In the genomic region with DNA sequence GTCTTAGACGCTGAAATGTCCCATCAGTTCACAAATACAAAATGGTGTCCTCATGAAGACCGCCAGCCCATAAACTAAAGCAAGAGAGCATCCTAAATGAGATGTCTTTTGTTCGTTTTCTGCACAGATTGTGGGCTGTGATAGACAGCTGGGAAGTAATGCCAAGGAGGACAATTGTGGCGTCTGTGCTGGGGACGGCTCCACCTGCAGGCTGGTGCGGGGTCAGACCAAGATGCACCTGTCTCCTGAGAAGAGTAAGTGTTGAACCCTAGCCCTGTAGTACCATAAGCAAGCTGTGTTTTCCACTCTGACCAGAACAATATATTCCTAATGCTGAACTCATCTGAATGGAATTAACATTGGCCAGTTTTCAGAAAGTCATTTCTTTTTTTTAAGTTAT, we compare ENCODE assay signal across 20 mouse cellular contexts.
DNase-seq lines count a peak whose midpoint lies in the region; ATAC-seq and TF ChIP-seq lines count a peak whose summit lies in the region.
"Had no signal": no experiment of that assay in that cellular context is flagged by ENCODE, and none has a peak within 500 bp of the region (broad histone marks: within the 10 kb centered on the region; RNA-seq: fewer than 3 reads in every experiment).

No protein-coding gene starts in this region.

- peak; percentile 15; the same call in 1 of the 2 replicates for TF ChIP-seq CTCF in intestine, postnatal 0 days (IDR thresholded peaks at IDR 0.05; ENCODE audit: low read depth)
- peak in 1 of 2 experiments; percentile 51; a peak in 2 of 4 replicates for TF ChIP-seq CTCF in CH12.LX (conservative IDR thresholded peaks at IDR 0.05 in 1 of 2, IDR thresholded peaks at IDR 0.05 in 1 of 2; ENCODE audit: low read depth in 2 of 2, low read length in 2 of 2)

- H3K9me3 ChIP-seq in intestine, postnatal 0 days (ENCODE audit: control insufficient read depth): no peaks in the 10 kb centered on the region
- H3K9me3 ChIP-seq in intestine, embryonic 16.5 days (ENCODE audit: control insufficient read depth, low read length): no peaks in the 10 kb centered on the region
- H3K9me3 ChIP-seq in CH12.LX (replicated peaks; ENCODE audit: low read length): no peaks in the 10 kb centered on the region
- H3K9me3 ChIP-seq in midbrain, embryonic 15.5 days: no peaks in the 10 kb centered on the region
- H3K9me3 ChIP-seq: embryonic facial prominence, embryonic 15.5 days; liver, embryonic 13.5 days; megakaryocyte, embryonic 14.5 days; midbrain, embryonic 13.5 days had no signal

- DNase-seq in lung, postnatal 36 days: peak; percentile 11
- no peak for DNase-seq in lung, postnatal 4 days
- no peak for DNase-seq in CH12.LX (ENCODE audit: extremely low read depth)
- DNase-seq in ZHBTc4 (ENCODE audit: low read depth, low spot score): peak; percentile 6
- DNase-seq: adrenal gland, postnatal 14 days; cerebellum, adult 9-10 months; heart, postnatal 4 days; kidney, adult 9 months; layer of hippocampus, adult 9-11 months; liver, embryonic 13.5 days; lung, postnatal 14 days; right cerebral cortex, postnatal 14 days had no signal

- no peaks in the 10 kb centered on the region for H3K36me3 ChIP-seq in intestine, postnatal 0 days (ENCODE audit: control insufficient read depth, insufficient read depth)
- no peaks in the 10 kb centered on the region for H3K36me3 ChIP-seq in intestine, embryonic 16.5 days (ENCODE audit: control insufficient read depth, insufficient read depth, low read length)
- H3K36me3 ChIP-seq in CH12.LX (replicated peaks in 1 of 2; ENCODE audit: control insufficient read depth in 1 of 2, insufficient read depth in 1 of 2, low read length in 1 of 2): no peaks in the 10 kb centered on the region
- H3K36me3 ChIP-seq in midbrain, embryonic 15.5 days (replicated peaks): no peaks in the 10 kb centered on the region
- H3K36me3 ChIP-seq: embryonic facial prominence, embryonic 15.5 days; liver, embryonic 13.5 days; midbrain, embryonic 13.5 days had no signal

- no peak for ATAC-seq in intestine, postnatal 0 days
- ATAC-seq in intestine, embryonic 16.5 days: no peak
- ATAC-seq in midbrain, embryonic 15.5 days (replicated peaks): no peak
- ATAC-seq: activated CD4-positive, CD25-positive, alpha-beta regulatory T cell, adult 4 months; midbrain, embryonic 13.5 days had no signal

- no peak for TF ChIP-seq POLR2A in CH12.LX (IDR thresholded peaks at IDR 0.05; ENCODE audit: low read depth, low read length)

- no peak overlapping the region for H3K27ac ChIP-seq in intestine, postnatal 0 days (ENCODE audit: low read depth, low read length)
- no peak overlapping the region for H3K27ac ChIP-seq in intestine, embryonic 16.5 days (ENCODE audit: low read length)
- no peak overlapping the region for H3K27ac ChIP-seq in CH12.LX (ENCODE audit: insufficient read depth, low read depth)
- no peak overlapping the region for H3K27ac ChIP-seq in midbrain, embryonic 15.5 days
- H3K27ac ChIP-seq: embryonic facial prominence, embryonic 15.5 days; hindbrain, embryonic 14.5 days; liver, embryonic 13.5 days; midbrain, embryonic 13.5 days had no signal

- dilution Hi-C loops in CH12.LX (cut with MboI; ENCODE audit: extremely low pct_ligation_motif_present, extremely low pct_unique_long_range_greater_than_20kb, low sequenced_read_pairs): no loop called here

- in situ Hi-C loops in CH12.LX (cut with MboI; ENCODE audit: low pct_ligation_motif_present, low pct_unique_long_range_greater_than_20kb, low sequenced_read_pairs): no loop called here

- no peaks in the 10 kb centered on the region for H3K27me3 ChIP-seq in intestine, postnatal 0 days (replicated peaks; ENCODE audit: control insufficient read depth, insufficient read depth, low read length)
- no peaks in the 10 kb centered on the region for H3K27me3 ChIP-seq in intestine, embryonic 16.5 days (replicated peaks; ENCODE audit: control insufficient read depth, insufficient read depth, low read length)
- peaks cover 1% of the 10 kb centered on the region for H3K27me3 ChIP-seq in CH12.LX (replicated peaks)
- H3K27me3 ChIP-seq in midbrain, embryonic 15.5 days (replicated peaks): no peaks in the 10 kb centered on the region
- H3K27me3 ChIP-seq: embryonic facial prominence, embryonic 15.5 days; liver, embryonic 13.5 days; megakaryocyte, embryonic 14.5 days; midbrain, embryonic 13.5 days had no signal

- TF ChIP-seq EP300 in CH12.LX (IDR thresholded peaks at IDR 0.05; ENCODE audit: low read length): no peak

- no peaks in the 10 kb centered on the region for H3K79me2 ChIP-seq in CH12.LX (replicated peaks; ENCODE audit: control insufficient read depth, extremely low read depth, insufficient read depth, poor library complexity, severe bottlenecking)

- no peaks in the 10 kb centered on the region for H3K4me1 ChIP-seq in intestine, postnatal 0 days (replicated peaks; ENCODE audit: control insufficient read depth, insufficient read depth, low read length)
- H3K4me1 ChIP-seq in intestine, embryonic 16.5 days (ENCODE audit: control insufficient read depth, insufficient read depth, low read length): no peaks in the 10 kb centered on the region
- H3K4me1 ChIP-seq in CH12.LX (ENCODE audit: control insufficient read depth in 1 of 2, insufficient read depth in 2 of 2): no peaks in the 10 kb centered on the region
- H3K4me1 ChIP-seq in midbrain, embryonic 15.5 days: no peaks in the 10 kb centered on the region
- H3K4me1 ChIP-seq: embryonic facial prominence, embryonic 15.5 days; liver, embryonic 13.5 days; megakaryocyte, embryonic 14.5 days; midbrain, embryonic 13.5 days had no signal

- WGBS in intestine, postnatal 0 days: 61% methylated on average over 6 of the region's 6 CpGs
- 68% methylated on average over 6 of the region's 6 CpGs for WGBS in intestine, embryonic 16.5 days
- 59% methylated on average over 6 of the region's 6 CpGs for WGBS in midbrain, embryonic 15.5 days

- H3K4me3 ChIP-seq in intestine, postnatal 0 days (ENCODE audit: low read depth, low read length): no peak overlapping the region
- no peak overlapping the region for H3K4me3 ChIP-seq in intestine, embryonic 16.5 days (ENCODE audit: low read length)
- H3K4me3 ChIP-seq in CH12.LX (replicated peaks in 1 of 3; ENCODE audit: low read depth in 2 of 3, low read length in 2 of 3, poor library complexity in 1 of 3): no peak overlapping the region
- no peak overlapping the region for H3K4me3 ChIP-seq in midbrain, embryonic 15.5 days
- H3K4me3 ChIP-seq: embryonic facial prominence, embryonic 15.5 days; liver, embryonic 13.5 days; megakaryocyte, embryonic 14.5 days; midbrain, embryonic 13.5 days had no signal

- H3K4me2 ChIP-seq in intestine, postnatal 0 days (replicated peaks; ENCODE audit: low read depth): no peak overlapping the region
- H3K4me2 ChIP-seq in intestine, embryonic 16.5 days (ENCODE audit: low read depth, low read length): no peak overlapping the region
- no peak overlapping the region for H3K4me2 ChIP-seq in CH12.LX (ENCODE audit: insufficient read depth, low read depth, poor library complexity, severe bottlenecking)
- H3K4me2 ChIP-seq in midbrain, embryonic 15.5 days: no peak overlapping the region
- H3K4me2 ChIP-seq: embryonic facial prominence, embryonic 15.5 days; hindbrain, embryonic 14.5 days; liver, embryonic 13.5 days; midbrain, embryonic 13.5 days had no signal

- peak; percentile 11 for TF ChIP-seq RAD21 in CH12.LX (IDR thresholded peaks at IDR 0.05; ENCODE audit: low read depth, low read length)

- H3K9ac ChIP-seq in intestine, postnatal 0 days (ENCODE audit: low read depth, low read length): no peak overlapping the region
- H3K9ac ChIP-seq in intestine, embryonic 16.5 days (ENCODE audit: low read depth, low read length): no peak overlapping the region
- H3K9ac ChIP-seq in CH12.LX (ENCODE audit: insufficient read depth, low read depth): no peak overlapping the region
- H3K9ac ChIP-seq in midbrain, embryonic 15.5 days: no peak overlapping the region
- H3K9ac ChIP-seq: embryonic facial prominence, embryonic 15.5 days; hindbrain, embryonic 14.5 days; liver, embryonic 13.5 days; midbrain, embryonic 13.5 days had no signal

TF ChIP-seq in CH12.LX, 34 proteins besides CTCF, POLR2A, EP300 and RAD21:
- TF ChIP-seq MAX (IDR thresholded peaks at IDR 0.05; ENCODE audit: low read length) (no peak), SMC3 (IDR thresholded peaks at IDR 0.05; ENCODE audit: low read depth, low read length) (peak; percentile 42), POLR2AphosphoS2 (IDR thresholded peaks at IDR 0.05; ENCODE audit: low read depth, low read length) (no peak), PAX5 (IDR thresholded peaks at IDR 0.05; ENCODE audit: low read length) (no peak), CHD2 (IDR thresholded peaks at IDR 0.05; ENCODE audit: low read length) (no peak), JUND (conservative IDR thresholded peaks at IDR 0.05; ENCODE audit: low read depth, low read length) (no peak), ELF1 (IDR thresholded peaks at IDR 0.05; ENCODE audit: low read depth, low read length) (no peak), NELFE (IDR thresholded peaks at IDR 0.05; ENCODE audit: low read depth, low read length) (no peak)

Comparison
In these comparisons a context has a peak if more than half of its experiments do, and no peak if none do; other contexts are left out.
1. DNase-seq: peak in lung, postnatal 36 days (single experiment) and ZHBTc4 (single experiment); none in lung, postnatal 4 days (0 of 2) and CH12.LX (single experiment).